Mouse (Mus musculus): ENCODE results near the gene Slc16a7. TPM values are rescaled to one million over a fixed set of nuclear protein-coding genes. Genes with fewer than 3 reads are reported as not detected.

Slc16a7 gene
- polyA plus RNA-seq, 1 experiment, result 8.9 TPM

DNA sequence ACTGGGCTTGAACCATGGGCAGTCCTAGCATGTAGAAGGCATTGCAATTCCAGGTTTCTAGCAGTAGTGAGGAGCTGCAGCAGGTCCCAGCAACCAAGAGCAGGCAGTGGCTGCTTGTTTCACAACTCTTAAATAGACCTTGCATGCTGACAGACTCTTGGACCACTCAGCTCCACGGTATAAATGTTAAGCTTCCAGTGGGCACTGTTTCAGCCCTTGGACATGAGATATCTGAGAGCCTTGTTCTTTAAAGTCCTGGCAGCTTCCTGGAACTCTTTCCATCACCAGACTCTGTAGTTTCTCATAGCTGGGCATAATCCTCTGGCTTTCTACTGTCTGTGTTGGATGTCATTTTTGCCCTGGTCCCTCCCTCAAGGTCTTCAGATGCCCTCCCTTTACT lies 43.7 kb downstream of the Slc16a7 start:
- H3K27ac ChIP-seq (ENCODE audit: insufficient read depth, low read length), result no peak overlapping the region
- 50% methylated on average over 1 of the region's 1 CpGs for WGBS
- H3K4me1 ChIP-seq (ENCODE audit: control insufficient read depth, insufficient read depth, low read length), result no peaks in the 10 kb centered on the region
- no peak overlapping the region for H3K4me3 ChIP-seq (replicated peaks; ENCODE audit: insufficient read depth, low read depth, low read length)
- TF ChIP-seq CTCF (IDR thresholded peaks at IDR 0.05; ENCODE audit: borderline replicate concordance, insufficient read depth, low read depth, low read length) (no peak), POLR2A (IDR thresholded peaks at IDR 0.05; ENCODE audit: borderline replicate concordance, insufficient read depth, low read length) (no peak)
- H3K27me3 ChIP-seq (ENCODE audit: control insufficient read depth, insufficient read depth, low read length), result no peaks in the 10 kb centered on the region
- no peak for DNase-seq

DNA sequence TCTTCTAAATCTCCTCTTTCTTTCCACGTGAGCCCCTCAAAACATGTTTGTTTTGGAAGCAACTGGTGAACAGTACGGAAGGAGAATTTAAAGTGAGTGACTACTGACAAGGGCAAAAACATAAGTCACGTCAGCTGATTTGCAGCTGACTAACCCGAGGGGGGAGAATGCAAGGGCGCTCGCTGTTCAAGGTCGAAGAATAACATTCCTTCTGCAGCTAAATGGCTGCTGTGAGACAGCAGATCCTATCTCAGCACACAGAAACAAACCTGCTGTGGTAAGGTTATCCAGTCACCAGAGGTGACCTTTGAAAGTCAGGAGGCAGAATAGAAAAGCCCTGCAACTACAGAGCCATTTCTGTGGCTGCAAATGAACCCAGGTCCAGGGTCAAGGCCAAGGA lies 47.1 kb downstream of the Slc16a7 start:
- DNase-seq, result no peak
- Histone ChIP-seq H3K27me3 (ENCODE audit: control insufficient read depth, insufficient read depth, low read length) (no peaks in the 10 kb centered on the region), H3K27ac (ENCODE audit: insufficient read depth, low read length) (no peak overlapping the region), H3K4me3 (replicated peaks; ENCODE audit: insufficient read depth, low read depth, low read length) (no peak overlapping the region), H3K4me1 (ENCODE audit: control insufficient read depth, insufficient read depth, low read length) (no peaks in the 10 kb centered on the region)
- TF ChIP-seq POLR2A (IDR thresholded peaks at IDR 0.05; ENCODE audit: borderline replicate concordance, insufficient read depth, low read length) (no peak), CTCF (IDR thresholded peaks at IDR 0.05; ENCODE audit: borderline replicate concordance, insufficient read depth, low read depth, low read length) (no peak)
- WGBS, result 75% methylated on average over 7 of the region's 7 CpGs

DNA sequence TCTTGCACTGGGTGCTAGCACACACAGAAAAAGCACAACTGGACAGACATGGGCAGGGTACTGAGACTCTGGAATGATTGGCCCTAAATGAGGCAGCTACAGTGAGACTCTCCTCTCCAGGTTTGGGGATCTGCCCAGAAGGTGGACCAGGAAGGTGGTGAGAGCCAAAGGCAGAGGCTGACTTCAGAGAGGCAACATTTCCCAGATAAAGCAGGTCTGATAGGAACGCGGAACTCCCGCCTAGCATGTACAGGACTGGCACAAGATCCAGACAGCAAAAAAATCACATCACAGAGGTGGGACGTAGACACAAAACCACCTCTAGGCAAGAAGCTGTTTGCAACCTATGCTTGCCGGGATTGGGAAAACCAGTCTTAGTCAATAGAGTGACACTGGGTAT lies 55.5 kb downstream of the Slc16a7 start:
- no peak overlapping the region for H3K4me3 ChIP-seq (replicated peaks; ENCODE audit: insufficient read depth, low read depth, low read length)
- H3K27me3 ChIP-seq (ENCODE audit: control insufficient read depth, insufficient read depth, low read length), result no peaks in the 10 kb centered on the region; the same call in 1 of the 2 replicates
- DNase-seq, result no peak
- WGBS, result 97% methylated on average over 5 of the region's 5 CpGs
- H3K4me1 ChIP-seq (ENCODE audit: control insufficient read depth, insufficient read depth, low read length), result no peaks in the 10 kb centered on the region
- H3K27ac ChIP-seq (ENCODE audit: insufficient read depth, low read length), result no peak overlapping the region
- TF ChIP-seq CTCF (IDR thresholded peaks at IDR 0.05; ENCODE audit: borderline replicate concordance, insufficient read depth, low read depth, low read length) (no peak), POLR2A (IDR thresholded peaks at IDR 0.05; ENCODE audit: borderline replicate concordance, insufficient read depth, low read length) (no peak)

DNA sequence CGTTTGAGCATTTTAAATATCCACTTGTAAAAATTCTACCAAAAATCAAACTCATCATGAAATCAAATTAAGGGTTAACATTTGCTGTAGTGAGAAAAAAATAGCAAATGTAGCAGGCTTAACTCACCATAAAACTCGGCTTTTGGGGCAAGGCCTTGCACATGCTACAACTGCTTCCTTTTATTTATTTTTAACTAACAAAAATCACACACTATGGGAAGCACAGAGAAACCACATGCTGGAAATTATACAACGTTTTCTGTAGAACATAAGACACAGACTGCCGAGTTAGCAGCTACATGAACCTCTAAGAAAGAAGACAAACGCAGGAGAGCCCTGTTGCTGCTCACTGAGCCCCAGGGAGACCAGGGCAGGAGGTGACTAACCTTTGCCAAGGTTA lies 57.9 kb downstream of the Slc16a7 start:
- Histone ChIP-seq H3K27me3 (ENCODE audit: control insufficient read depth, insufficient read depth, low read length) (no peaks in the 10 kb centered on the region; the same call in 1 of the 2 replicates), H3K27ac (ENCODE audit: insufficient read depth, low read length) (no peak overlapping the region), H3K4me1 (ENCODE audit: control insufficient read depth, insufficient read depth, low read length) (no peaks in the 10 kb centered on the region), H3K4me3 (replicated peaks; ENCODE audit: insufficient read depth, low read depth, low read length) (no peak overlapping the region)
- no peak for TF ChIP-seq CTCF (IDR thresholded peaks at IDR 0.05; ENCODE audit: borderline replicate concordance, insufficient read depth, low read depth, low read length)
- no peak for TF ChIP-seq POLR2A (IDR thresholded peaks at IDR 0.05; ENCODE audit: borderline replicate concordance, insufficient read depth, low read length)
- DNase-seq, result no peak
- WGBS, result 61% methylated on average over 5 of the region's 5 CpGs

DNA sequence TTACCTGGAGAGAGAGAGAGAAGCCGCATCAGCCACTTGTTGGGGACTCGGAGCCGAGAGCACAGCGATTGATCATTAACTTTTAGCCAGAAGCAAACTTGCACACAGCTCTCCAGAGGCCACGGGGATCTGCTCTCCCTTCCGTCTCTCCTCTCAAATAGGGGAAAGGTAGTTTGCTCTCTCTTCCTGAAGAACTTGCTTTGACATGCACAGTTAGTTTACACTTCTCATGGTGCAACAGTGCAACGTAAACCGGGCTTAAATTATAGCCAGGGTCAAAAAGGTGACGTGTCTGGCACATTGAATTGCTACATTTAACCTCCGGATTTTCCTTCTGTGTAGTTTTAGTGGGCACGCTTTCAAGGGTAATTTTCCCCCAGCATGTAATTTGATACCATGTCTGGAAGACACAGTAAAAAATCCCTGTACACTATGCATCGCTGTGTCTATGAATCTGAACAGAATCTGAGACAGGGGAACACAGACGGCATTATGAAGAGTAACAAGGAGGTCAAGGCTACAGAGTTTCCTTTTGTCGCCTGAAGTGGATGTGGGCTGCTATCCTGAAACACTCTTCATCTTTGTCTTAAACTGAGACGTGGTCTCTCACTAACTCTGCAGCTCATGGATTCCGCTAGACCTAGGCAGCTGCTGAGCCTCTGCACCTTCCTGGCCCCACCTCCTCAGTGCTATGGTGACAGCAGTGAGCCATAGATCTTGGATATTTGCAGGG lies 60.8 kb downstream of the Slc16a7 start:
- Histone ChIP-seq H3K27ac (ENCODE audit: insufficient read depth, low read length) (no peak overlapping the region), H3K27me3 (ENCODE audit: control insufficient read depth, insufficient read depth, low read length) (no peaks in the 10 kb centered on the region), H3K4me3 (replicated peaks; ENCODE audit: insufficient read depth, low read depth, low read length) (no peak overlapping the region), H3K4me1 (ENCODE audit: control insufficient read depth, insufficient read depth, low read length) (no peaks in the 10 kb centered on the region)
- DNase-seq, result no peak
- TF ChIP-seq POLR2A (IDR thresholded peaks at IDR 0.05; ENCODE audit: borderline replicate concordance, insufficient read depth, low read length) (no peak), CTCF (IDR thresholded peaks at IDR 0.05; ENCODE audit: borderline replicate concordance, insufficient read depth, low read depth, low read length) (no peak)
- WGBS, result 45% methylated on average over 16 of the region's 16 CpGs

DNA sequence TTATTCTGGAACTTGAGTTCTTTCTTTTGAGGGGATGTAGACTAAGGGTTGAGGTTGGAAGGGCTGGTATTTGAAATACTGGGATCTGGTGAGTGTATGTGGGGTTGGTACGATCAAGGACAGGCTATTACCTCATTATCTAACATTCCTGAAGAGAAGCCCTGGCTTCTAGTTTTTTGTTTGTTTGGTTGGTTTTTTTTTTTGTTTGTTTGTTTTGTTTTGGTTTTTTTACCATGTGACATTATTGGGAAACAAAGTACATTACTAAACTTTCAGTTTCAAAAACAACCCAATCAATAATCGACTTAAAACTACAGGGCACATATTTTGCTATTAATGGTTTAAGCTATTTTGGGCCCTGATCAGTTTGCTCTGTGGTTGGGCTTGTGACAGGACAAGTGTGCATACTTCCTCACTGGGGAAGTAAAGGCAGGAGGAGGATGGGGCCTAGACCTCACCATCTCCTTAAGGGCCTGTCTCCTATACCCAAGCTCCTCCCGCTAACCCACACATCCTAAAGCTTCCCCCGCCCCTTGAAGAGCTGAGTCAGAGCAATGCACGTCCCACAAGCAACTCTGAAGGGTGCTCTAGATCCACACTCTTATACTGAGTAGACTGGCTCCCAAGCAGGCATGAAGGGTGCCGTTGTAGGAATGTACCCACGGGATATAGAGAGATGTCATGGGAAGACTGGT lies 64.2 kb downstream of the Slc16a7 start:
- TF ChIP-seq POLR2A (IDR thresholded peaks at IDR 0.05; ENCODE audit: borderline replicate concordance, insufficient read depth, low read length) (no peak), CTCF (IDR thresholded peaks at IDR 0.05; ENCODE audit: borderline replicate concordance, insufficient read depth, low read depth, low read length) (no peak)
- whole genome bisulfite sequencing, result 93% methylated on average over 7 of the region's 7 CpGs
- Histone ChIP-seq H3K4me3 (replicated peaks; ENCODE audit: insufficient read depth, low read depth, low read length) (no peak overlapping the region), H3K27me3 (ENCODE audit: control insufficient read depth, insufficient read depth, low read length) (no peaks in the 10 kb centered on the region), H3K4me1 (ENCODE audit: control insufficient read depth, insufficient read depth, low read length) (no peaks in the 10 kb centered on the region), H3K27ac (ENCODE audit: insufficient read depth, low read length) (no peak overlapping the region)
- DNase-seq, result no peak

DNA sequence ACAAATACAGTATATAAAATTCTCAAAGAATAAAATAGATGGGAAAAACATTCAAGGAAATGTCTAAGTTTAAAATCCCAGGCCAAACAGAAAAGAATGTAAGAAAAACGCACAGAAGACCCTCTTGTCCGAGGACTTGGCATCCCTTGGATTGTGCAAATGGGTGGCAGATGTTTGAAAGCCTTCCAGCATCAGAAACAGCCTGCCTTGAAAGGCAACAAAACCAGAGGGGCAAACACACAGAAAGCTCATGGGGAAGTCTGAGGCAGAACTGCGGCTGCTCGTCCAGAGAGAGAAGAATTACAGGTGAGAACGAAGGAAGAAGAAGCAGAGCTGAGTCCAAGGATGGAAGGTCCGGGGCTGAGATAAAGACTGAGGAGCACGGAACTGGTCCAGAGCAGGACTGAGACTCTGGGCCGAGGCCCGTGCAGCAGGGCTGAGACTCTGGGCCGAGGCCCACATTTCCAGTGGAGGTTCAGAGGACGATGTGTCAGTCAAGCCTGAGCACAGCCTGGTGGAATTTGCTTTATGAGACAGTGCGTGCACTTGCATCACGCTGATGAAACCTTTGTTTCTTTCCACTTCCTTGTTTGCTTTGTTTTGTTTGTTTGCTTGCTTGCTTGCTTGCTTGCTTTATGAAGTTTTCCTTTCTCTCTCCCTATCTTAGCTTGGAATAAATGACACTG lies 65.0 kb downstream of the Slc16a7 start:
- TF ChIP-seq POLR2A (IDR thresholded peaks at IDR 0.05; ENCODE audit: borderline replicate concordance, insufficient read depth, low read length) (no peak), CTCF (IDR thresholded peaks at IDR 0.05; ENCODE audit: borderline replicate concordance, insufficient read depth, low read depth, low read length) (no peak)
- DNase-seq, result no peak
- H3K27me3 ChIP-seq (ENCODE audit: control insufficient read depth, insufficient read depth, low read length), result no peaks in the 10 kb centered on the region
- no peak overlapping the region for H3K27ac ChIP-seq (ENCODE audit: insufficient read depth, low read length)
- no peaks in the 10 kb centered on the region for H3K4me1 ChIP-seq (ENCODE audit: control insufficient read depth, insufficient read depth, low read length)
- WGBS, result 35% methylated on average over 13 of the region's 13 CpGs
- no peak overlapping the region for H3K4me3 ChIP-seq (replicated peaks; ENCODE audit: insufficient read depth, low read depth, low read length)
